Mouse (Mus musculus): ENCODE measurements at regions not wholly inside any gene's neighbourhood (a gene's known extent, or its start where the extent isn't known, plus 50 kb on each side); places are given as distances from the start of the nearest gene placed in this dataset.

GRCm38 (mm10) chr15:12066857-12067211, 50.8 kb upstream of the Zfr start:
- DNase-seq: no peak

GRCm38 (mm10) chr15:12066176-12066856, 51.3 kb upstream of the Zfr start:
- DNase-seq: peak; percentile 78

GRCm38 (mm10) chr15:12054870-12055269, 58.1 kb upstream of the Sub1 start:
- no peak for DNase-seq

- DNase-seq: peak; percentile 33
Observed at GRCm38 (mm10) chr15:12053610-12054009, 56.8 kb upstream of the Sub1 start.

GRCm38 (mm10) chr15:12048965-12049364, 52.2 kb upstream of the Sub1 start:
- no peak for DNase-seq

- DNase-seq: no peak
Observed at GRCm38 (mm10) chr15:12048214-12048507, 51.4 kb upstream of the Sub1 start.

GRCm38 (mm10) chr15:12047349-12048213, 50.8 kb upstream of the Sub1 start:
- no peak for DNase-seq

Measured in adrenal gland, adult 2 months (tissue).